Mouse (Mus musculus) erythroblast, embryonic 14.5 days (primary cell): ENCODE measurements at regions not wholly inside any gene's neighbourhood (a gene's known extent, or its start where the extent isn't known, plus 50 kb on each side); places are given as distances from the start of the nearest gene placed in this dataset.

Experiments
- H3K27me3 ChIP-seq: 2 replicates; pipeline ENCODE4 v1.6.1; 2012; ENCODE audit warnings: inconsistent platforms; ENCODE audit not compliant: control insufficient read depth
- H3K36me3 ChIP-seq: 2 replicates; pipeline ENCODE4 v1.6.1; 2012; ENCODE audit warnings: mild to moderate bottlenecking, inconsistent platforms; ENCODE audit not compliant: control insufficient read depth
- H3K4me1 ChIP-seq: 2 replicates; pipeline ENCODE4 v1.6.1; 2012; ENCODE audit warnings: inconsistent platforms; ENCODE audit not compliant: control insufficient read depth
- H3K4me3 ChIP-seq: replicated peaks from 2 replicates; pipeline ENCODE3; 2012; ENCODE audit warnings: moderate library complexity, mild to moderate bottlenecking, inconsistent platforms
- H3K9me3 ChIP-seq: 2 replicates; pipeline ENCODE4 v1.6.1; 2012; ENCODE audit warnings: low read length, inconsistent platforms, mixed read lengths; ENCODE audit not compliant: control insufficient read depth
- GATA1 ChIP-seq: IDR thresholded peaks from 2 replicates; pipeline ENCODE4 v1.6.1; 2012; ENCODE audit warnings: low read length, inconsistent platforms, mixed read lengths
- TAL1 ChIP-seq: IDR thresholded peaks from 3 replicates; pipeline ENCODE4 v1.6.1; 2012; ENCODE audit warnings: low read length, inconsistent platforms, mixed read lengths

- Histone ChIP-seq H3K27me3 (no peaks in the 10 kb centered on the region), H3K36me3 (no peaks in the 10 kb centered on the region), H3K4me1 (no peaks in the 10 kb centered on the region), H3K4me3 (no peak overlapping the region), H3K9me3 (no peaks in the 10 kb centered on the region)
- TF ChIP-seq TAL1 = no peak
- TF ChIP-seq GATA1 = no peak
Measured at GRCm38 (mm10) chr9:33800250-33800649, 685.4 kb upstream of the Kirrel3 start.

DNA sequence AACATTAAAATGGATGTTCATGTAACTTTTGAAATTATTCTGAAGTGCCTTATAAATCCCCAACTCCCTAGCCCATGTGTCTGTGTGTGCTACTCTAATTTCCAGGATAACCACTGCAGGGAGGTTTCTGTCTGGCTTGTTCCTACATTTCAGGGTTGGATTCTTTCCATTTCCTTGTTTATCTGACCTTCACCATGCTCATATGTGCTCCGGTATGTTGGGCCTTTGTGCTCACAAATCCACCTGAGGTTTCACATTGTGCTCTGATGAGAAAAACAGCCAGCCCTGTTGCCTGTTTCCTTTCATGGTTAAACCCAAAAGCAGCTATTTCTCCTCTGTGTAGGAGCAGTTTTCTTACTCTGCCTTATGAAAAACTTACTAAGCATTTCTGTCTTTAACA lies 684.9 kb upstream of the Kirrel3 start:
- Histone ChIP-seq H3K4me1 (no peaks in the 10 kb centered on the region), H3K36me3 (no peaks in the 10 kb centered on the region), H3K4me3 (no peak overlapping the region), H3K27me3 (no peaks in the 10 kb centered on the region), H3K9me3 (no peaks in the 10 kb centered on the region)
- TF ChIP-seq GATA1 (no peak), TAL1 (no peak)

GRCm38 (mm10) chr9:33814739-33815368 lies 670.8 kb upstream of the Kirrel3 start:
- Histone ChIP-seq H3K36me3 (no peaks in the 10 kb centered on the region), H3K27me3 (no peaks in the 10 kb centered on the region), H3K4me1 (no peaks in the 10 kb centered on the region), H3K4me3 (no peak overlapping the region), H3K9me3 (no peaks in the 10 kb centered on the region)
- no peak for TF ChIP-seq GATA1
- no peak for TF ChIP-seq TAL1

DNA sequence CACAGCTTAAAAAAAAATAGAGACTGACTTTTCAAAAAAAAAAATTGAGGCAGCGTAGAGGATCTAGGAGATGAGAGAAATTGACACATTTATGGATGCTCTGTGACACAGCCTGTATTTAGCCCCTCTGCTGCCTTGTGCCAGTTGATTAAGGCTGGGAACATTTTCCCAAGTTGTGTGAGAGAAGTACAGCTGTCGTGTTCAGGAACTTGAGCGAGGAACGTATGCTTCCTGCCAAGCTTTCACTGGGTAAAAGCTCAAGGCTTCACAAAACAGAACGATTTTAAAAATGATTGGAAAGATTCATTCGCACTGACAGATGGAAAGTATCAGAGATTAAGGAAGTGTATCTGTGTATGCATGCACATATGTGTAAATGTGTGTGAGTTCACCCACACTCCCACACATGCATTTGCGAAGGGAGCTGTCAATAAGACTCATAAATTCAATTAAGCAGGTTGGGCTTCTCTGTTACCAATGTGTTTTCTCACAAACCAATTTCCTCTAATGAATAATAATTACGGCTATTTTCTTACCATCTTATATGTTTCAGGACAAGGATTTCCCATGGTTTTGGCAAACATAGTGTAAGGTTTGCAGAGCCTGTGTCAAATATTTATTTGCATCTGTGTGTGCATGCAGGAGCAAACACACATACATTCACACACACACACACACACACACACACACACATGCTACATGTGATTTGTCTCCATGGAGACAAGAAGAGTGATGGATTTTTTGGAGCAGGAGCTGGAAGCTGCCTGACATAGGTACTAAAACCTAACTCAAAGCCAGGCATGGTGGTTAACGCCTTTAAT lies 662.9 kb upstream of the Kirrel3 start:
- Histone ChIP-seq H3K4me3 (no peak overlapping the region), H3K9me3 (no peaks in the 10 kb centered on the region), H3K36me3 (no peaks in the 10 kb centered on the region), H3K27me3 (no peaks in the 10 kb centered on the region), H3K4me1 (no peaks in the 10 kb centered on the region)
- TF ChIP-seq GATA1 (no peak), TAL1 (no peak)

- Histone ChIP-seq H3K4me1 (no peaks in the 10 kb centered on the region), H3K4me3 (no peak overlapping the region), H3K36me3 (no peaks in the 10 kb centered on the region), H3K9me3 (no peaks in the 10 kb centered on the region), H3K27me3 (no peaks in the 10 kb centered on the region)
- no peak for TF ChIP-seq GATA1
- TF ChIP-seq TAL1 = no peak
Measured at GRCm38 (mm10) chr9:33826116-33826515, 659.6 kb upstream of the Kirrel3 start.

- no peaks in the 10 kb centered on the region for H3K9me3 ChIP-seq
- H3K4me3 ChIP-seq = no peak overlapping the region
- no peaks in the 10 kb centered on the region for H3K4me1 ChIP-seq
- TF ChIP-seq TAL1 (no peak), GATA1 (no peak)
- H3K27me3 ChIP-seq = no peaks in the 10 kb centered on the region
- no peaks in the 10 kb centered on the region for H3K36me3 ChIP-seq
Measured at GRCm38 (mm10) chr9:33827409-33827808, 658.3 kb upstream of the Kirrel3 start.

- Histone ChIP-seq H3K36me3 (no peaks in the 10 kb centered on the region), H3K4me3 (no peak overlapping the region), H3K27me3 (no peaks in the 10 kb centered on the region), H3K4me1 (no peaks in the 10 kb centered on the region), H3K9me3 (no peaks in the 10 kb centered on the region)
- TF ChIP-seq GATA1 (no peak), TAL1 (no peak)
Measured at GRCm38 (mm10) chr9:33837666-33838380, 647.9 kb upstream of the Kirrel3 start.

DNA sequence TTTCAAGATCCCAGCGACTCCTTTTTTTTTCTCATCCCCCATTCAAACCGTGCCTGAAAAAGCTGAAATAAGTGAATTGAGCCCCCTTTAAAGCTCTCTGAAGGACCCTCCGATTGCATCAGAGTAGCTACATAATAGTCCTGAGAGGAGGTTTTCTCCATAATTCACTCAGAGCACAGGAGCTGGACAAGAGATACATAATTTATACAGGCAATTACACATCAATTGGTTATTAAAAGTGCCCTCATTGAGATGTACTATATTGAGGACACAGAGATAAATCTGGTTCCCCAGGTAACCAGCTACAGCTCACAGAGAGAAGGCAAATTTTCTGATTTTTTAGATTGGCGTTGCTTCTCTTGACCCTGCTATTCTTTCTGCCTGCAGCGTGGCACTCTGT lies 636.1 kb upstream of the Kirrel3 start:
- H3K4me3 ChIP-seq = no peak overlapping the region
- H3K27me3 ChIP-seq = no peaks in the 10 kb centered on the region
- no peaks in the 10 kb centered on the region for H3K4me1 ChIP-seq
- no peaks in the 10 kb centered on the region for H3K36me3 ChIP-seq
- H3K9me3 ChIP-seq = no peaks in the 10 kb centered on the region
- TF ChIP-seq GATA1 (no peak), TAL1 (no peak)

DNA sequence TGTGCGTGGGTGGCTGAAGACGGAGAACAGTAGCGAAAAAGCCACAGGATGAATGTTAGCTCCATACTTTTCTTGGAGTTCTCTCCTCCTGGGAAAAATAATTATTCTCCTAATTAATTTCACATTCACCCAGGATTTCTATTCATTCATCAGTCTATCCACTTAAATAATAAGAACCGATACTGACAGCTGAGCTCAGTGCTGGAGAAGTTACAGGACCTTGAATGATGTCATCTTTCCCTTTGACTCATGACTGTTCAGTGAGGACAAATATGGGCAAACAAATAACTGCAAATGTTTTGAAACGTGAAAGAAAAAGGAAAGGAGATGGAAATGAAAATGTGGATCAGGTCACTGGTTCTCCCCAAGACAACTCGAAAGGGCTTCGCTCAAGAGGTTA lies 635.7 kb upstream of the Kirrel3 start:
- H3K4me1 ChIP-seq = no peaks in the 10 kb centered on the region
- H3K9me3 ChIP-seq = no peaks in the 10 kb centered on the region
- no peak overlapping the region for H3K4me3 ChIP-seq
- no peak for TF ChIP-seq TAL1
- no peak for TF ChIP-seq GATA1
- no peaks in the 10 kb centered on the region for H3K27me3 ChIP-seq
- no peaks in the 10 kb centered on the region for H3K36me3 ChIP-seq
